Mouse (Mus musculus) limb, embryonic 15.5 days (tissue): ENCODE measurements at regions not wholly inside any gene's neighbourhood (a gene's known extent, or its start where the extent isn't known, plus 50 kb on each side); places are given as distances from the start of the nearest gene placed in this dataset.

Experiments
- ATAC-seq: fragments of 200-750 bp; cut with Nextera tagmentation; 2 replicates; pipeline ENCODE4 v1.8.0; 2017; ENCODE audit warnings: low read depth, moderate TSS enrichment; ENCODE audit not compliant: insufficient number of reproducible peaks, low FRiP score, low TSS enrichment
- H3K27ac ChIP-seq: fragments of 300-500 bp; sonication (generic); 2 replicates; pipeline ENCODE4 v1.5.1; 2015; ENCODE audit warnings: moderate library complexity, mild to moderate bottlenecking, inconsistent platforms
- H3K27me3 ChIP-seq: fragments of 300-500 bp; sonication (generic); 2 replicates; pipeline ENCODE4 v1.6.1; 2015; ENCODE audit warnings: inconsistent platforms
- H3K36me3 ChIP-seq: fragments of 300-500 bp; sonication (generic); 2 replicates; pipeline ENCODE4 v1.6.1; 2015; ENCODE audit warnings: inconsistent platforms
- H3K4me1 ChIP-seq: fragments of 300-500 bp; sonication (generic); 2 replicates; pipeline ENCODE4 v1.6.1; 2015; ENCODE audit warnings: inconsistent platforms
- H3K4me2 ChIP-seq: fragments of 300-500 bp; sonication (generic); 2 replicates; pipeline ENCODE4 v1.6.1; 2015; ENCODE audit warnings: mild to moderate bottlenecking, inconsistent platforms
- H3K4me3 ChIP-seq: fragments of 300-500 bp; sonication (generic); 2 replicates; pipeline ENCODE4 v1.5.1; 2015; ENCODE audit warnings: mild to moderate bottlenecking, inconsistent platforms
- H3K9ac ChIP-seq: fragments of 300-500 bp; sonication (generic); 2 replicates; pipeline ENCODE4 v1.6.1; 2015; ENCODE audit warnings: inconsistent platforms
- H3K9me3 ChIP-seq: fragments of 300-500 bp; sonication (generic); 2 replicates; pipeline ENCODE4 v1.6.1; 2016; ENCODE audit warnings: inconsistent platforms
- WGBS: fragments of 180-500 bp; shearing (Covaris S2); methylation state at CpG from one replicate; pipeline ENCODE4 v1.1.7; 2015; 5-methylcytosine and 5-hydroxymethylcytosine counted together

DNA sequence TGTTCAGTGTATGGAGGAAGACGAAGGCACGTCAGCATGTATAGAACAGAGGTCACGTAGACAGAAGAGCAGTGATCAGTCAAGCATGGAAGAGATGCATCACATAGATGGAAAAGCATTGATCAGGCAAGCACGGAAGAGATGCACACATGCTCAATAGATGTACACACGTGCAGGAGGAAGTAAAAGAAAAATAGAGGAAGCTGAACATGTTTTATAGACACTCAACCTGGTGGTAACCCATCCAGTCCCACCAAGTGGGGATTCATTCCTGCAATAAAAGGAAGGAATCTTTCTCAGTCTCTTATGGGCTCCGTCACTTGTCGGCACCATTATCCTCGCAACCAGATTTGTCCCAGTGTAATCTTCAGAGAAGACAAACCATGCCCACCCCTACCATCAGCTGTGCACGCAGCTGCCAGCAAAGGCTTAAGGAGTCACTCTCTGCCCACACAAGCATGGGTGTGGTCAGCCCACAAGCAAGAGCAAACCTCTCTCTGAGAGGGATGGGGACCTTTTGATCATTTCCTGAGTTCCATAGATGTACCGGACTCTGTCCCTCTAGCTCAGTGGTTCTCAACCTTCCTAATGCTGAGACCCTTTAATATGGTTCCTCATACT is 108.3 kb upstream of the Cdc42ep3 start:
- WGBS = 89% methylated on average over 10 of the region's 10 CpGs
- no peak for ATAC-seq
- H3K27me3 ChIP-seq = no peaks in the 10 kb centered on the region
- H3K4me2 ChIP-seq = no peak overlapping the region
- H3K9ac ChIP-seq = no peak overlapping the region
- H3K4me1 ChIP-seq = peaks cover 3% of the 10 kb centered on the region; the same call in 1 of the 2 replicates
- no peaks in the 10 kb centered on the region for H3K9me3 ChIP-seq
- H3K27ac ChIP-seq = no peak overlapping the region
- no peaks in the 10 kb centered on the region for H3K36me3 ChIP-seq
- no peak overlapping the region for H3K4me3 ChIP-seq

DNA sequence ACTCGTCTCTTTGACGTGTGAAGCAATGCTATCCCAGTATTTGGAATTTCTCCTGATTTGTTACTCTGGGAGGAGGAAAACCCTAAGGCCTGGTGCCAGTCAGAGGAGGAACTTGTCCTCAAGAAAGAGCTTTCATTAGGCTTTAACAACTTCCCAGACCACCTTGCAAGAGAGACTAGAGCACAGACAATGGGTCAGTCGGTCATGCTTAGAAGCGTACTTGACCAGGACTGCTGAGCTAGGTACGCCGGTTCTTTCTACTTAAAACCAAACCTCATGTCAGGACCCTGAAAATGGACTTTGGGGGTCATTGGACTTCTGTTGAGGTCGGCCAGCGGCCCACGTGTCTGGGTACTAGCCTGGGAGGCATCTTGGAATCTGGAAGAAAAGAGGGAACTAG is 110.8 kb upstream of the Cdc42ep3 start:
- Histone ChIP-seq H3K27ac (no peak overlapping the region), H3K9ac (no peak overlapping the region), H3K4me1 (peaks cover 3% of the 10 kb centered on the region; the same call in 1 of the 2 replicates), H3K36me3 (no peaks in the 10 kb centered on the region), H3K4me3 (no peak overlapping the region), H3K4me2 (no peak overlapping the region), H3K9me3 (no peaks in the 10 kb centered on the region), H3K27me3 (no peaks in the 10 kb centered on the region)
- 94% methylated on average over 9 of the region's 9 CpGs for WGBS
- ATAC-seq = no peak

DNA sequence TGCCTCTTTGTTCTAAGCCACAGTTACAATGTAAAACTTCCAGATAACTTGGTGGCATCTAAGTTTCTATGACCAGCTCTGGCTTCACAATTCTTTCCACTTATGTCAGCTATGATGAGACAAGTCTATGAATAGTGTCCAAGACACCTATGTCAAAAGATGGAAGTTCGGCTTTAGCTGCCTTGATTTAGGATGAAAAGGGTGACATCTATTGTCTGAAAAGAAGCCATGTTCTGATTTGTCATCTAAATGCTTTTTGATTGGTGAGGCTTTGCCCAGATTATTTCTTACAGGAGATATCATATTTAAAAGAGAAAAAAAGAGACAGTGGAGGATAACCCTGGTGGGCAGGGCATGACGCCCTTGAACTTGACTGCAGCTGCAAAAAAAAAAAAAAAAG is 116.7 kb upstream of the Cdc42ep3 start:
- ATAC-seq = no peak

DNA sequence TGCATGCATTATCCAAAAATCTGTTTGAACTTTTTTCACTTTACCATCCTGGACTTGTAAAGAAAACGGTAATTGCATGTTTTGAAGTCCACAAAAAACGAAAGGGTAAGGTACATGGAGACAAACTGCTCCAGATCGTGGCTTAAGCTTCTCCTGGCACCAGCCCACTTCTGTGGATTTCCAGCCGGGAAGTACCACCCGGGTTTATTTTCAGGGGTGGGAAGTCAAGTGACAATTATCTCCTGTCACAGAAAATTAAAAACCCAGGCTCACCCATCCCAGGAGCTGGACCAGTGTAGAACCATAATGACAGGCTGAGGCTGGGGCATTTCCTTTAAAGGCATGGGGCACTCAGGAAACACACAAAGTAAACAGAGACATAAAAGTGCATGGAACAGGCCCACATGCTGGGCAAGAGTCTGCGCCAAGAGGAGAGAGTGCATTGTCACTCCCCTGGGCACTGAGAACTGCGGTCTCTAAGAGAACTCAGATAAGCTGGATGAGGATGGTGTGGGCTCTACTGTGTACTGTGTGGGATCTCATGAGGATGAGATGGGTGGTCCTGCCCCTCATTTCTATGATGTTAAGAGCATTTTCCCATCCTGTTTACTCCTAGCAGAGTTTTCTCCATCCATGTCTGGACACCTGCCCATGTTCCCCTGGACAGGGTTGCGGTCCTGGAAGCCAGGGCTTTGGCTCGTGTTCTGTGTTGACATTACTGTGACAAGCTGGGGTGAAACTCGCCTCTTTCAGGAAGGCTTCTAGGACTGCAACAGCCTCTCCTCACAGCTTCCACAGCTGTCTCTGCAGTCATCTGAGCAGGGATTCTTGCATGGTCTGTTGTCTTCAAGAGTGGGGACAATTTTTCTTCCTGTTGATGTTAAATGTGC is 117.5 kb upstream of the Cdc42ep3 start:
- WGBS = 24% methylated on average over 10 of the region's 10 CpGs
- Histone ChIP-seq H3K27ac (no peak overlapping the region), H3K9me3 (no peaks in the 10 kb centered on the region), H3K9ac (no peak overlapping the region), H3K4me3 (no peak overlapping the region), H3K36me3 (no peaks in the 10 kb centered on the region), H3K4me1 (peaks cover 10% of the 10 kb centered on the region), H3K27me3 (no peaks in the 10 kb centered on the region), H3K4me2 (no peak overlapping the region)
- no peak for ATAC-seq

More for the DNA sequence above, 116.7 kb upstream of the Cdc42ep3 start:
- Histone ChIP-seq H3K27ac (no peak overlapping the region), H3K4me1 (peaks cover 10% of the 10 kb centered on the region), H3K9me3 (no peaks in the 10 kb centered on the region), H3K36me3 (no peaks in the 10 kb centered on the region), H3K4me3 (no peak overlapping the region), H3K4me2 (no peak overlapping the region), H3K27me3 (no peaks in the 10 kb centered on the region), H3K9ac (no peak overlapping the region)
- 49% methylated on average over 2 of the region's 2 CpGs for WGBS

DNA sequence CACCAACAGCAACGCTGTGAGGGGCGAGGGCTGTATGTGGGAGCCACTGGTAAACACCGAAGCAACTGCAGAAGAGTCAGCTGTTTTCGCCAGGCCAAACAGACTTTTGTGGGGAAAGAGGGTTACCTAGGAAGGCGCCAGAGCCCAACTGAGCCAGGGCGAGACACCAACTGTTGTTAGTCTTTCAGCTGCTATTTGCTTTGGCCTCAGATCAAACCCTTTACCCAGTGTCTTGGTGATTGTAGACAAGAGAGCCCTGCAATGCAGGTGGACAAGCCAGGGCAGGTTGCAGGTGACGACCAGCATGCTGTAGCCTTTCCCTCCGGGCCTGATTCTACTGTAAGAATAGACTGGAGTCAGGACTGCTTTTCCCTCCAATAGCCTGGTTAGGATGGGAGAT is 121.8 kb upstream of the Cdc42ep3 start:
- no peaks in the 10 kb centered on the region for H3K36me3 ChIP-seq
- no peak for ATAC-seq
- WGBS = 83% methylated on average over 8 of the region's 8 CpGs
- no peak overlapping the region for H3K4me3 ChIP-seq
- no peaks in the 10 kb centered on the region for H3K27me3 ChIP-seq
- H3K27ac ChIP-seq = no peak overlapping the region
- H3K9me3 ChIP-seq = no peaks in the 10 kb centered on the region
- H3K4me2 ChIP-seq = no peak overlapping the region
- peaks cover 10% of the 10 kb centered on the region for H3K4me1 ChIP-seq
- H3K9ac ChIP-seq = no peak overlapping the region

DNA sequence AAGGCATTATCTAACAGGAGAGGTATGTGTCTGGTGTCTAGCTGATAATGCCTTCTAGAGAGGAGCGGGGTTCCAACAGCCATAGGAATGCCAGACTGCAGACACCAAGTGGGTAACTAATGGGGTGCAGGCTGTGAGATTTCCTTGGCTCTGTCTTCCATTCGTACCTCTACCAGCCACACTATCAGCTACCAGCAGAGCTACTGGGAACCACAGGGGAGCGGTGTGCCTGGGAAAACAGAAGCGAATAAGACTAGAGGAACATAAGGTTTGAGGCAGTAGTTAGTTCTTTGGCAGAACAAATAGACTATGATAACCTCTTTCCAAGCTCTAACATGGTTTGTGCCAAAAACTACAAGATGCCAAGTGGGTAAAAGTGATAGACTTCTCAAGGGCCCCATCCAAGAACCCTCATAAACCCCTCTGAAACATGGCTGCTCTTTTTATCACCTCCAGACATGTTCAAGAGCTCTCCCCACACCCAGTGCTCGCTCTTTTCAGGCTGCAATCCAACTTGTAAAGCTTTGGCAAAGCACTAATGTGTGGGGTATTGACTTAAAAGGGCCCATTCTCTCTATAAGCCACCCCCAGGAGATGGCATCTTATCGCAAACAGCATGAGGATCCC is 126.3 kb upstream of the Cdc42ep3 start:
- 69% methylated on average over 6 of the region's 6 CpGs for WGBS
- no peak for ATAC-seq
- H3K4me1 ChIP-seq = no peaks in the 10 kb centered on the region

DNA sequence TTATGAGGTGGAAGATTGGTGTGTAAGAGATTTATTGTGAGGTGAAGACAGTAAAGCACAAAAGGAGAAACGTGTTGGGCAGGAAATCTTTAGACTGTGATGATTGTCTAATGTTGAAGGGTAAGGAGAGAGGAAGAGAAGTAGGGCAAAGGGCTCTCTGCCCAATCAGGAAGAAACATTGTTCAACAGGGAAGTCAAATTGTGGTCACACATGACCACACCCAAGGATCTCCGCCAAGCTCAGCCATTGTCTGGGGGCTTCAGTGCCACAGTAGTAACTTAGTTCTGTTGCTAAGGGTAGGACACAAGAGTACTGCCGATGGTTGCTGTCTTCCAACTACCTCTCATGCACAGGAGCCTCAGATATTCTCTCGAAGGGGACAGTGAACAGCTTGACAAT is 127.0 kb upstream of the Cdc42ep3 start:
- Histone ChIP-seq H3K4me3 (no peak overlapping the region), H3K4me2 (no peak overlapping the region), H3K9ac (no peak overlapping the region), H3K27me3 (no peaks in the 10 kb centered on the region), H3K4me1 (no peaks in the 10 kb centered on the region), H3K36me3 (no peaks in the 10 kb centered on the region), H3K9me3 (no peaks in the 10 kb centered on the region), H3K27ac (no peak overlapping the region)
- 73% methylated on average over 4 of the region's 4 CpGs for WGBS
- ATAC-seq = no peak

More for the DNA sequence above, 126.3 kb upstream of the Cdc42ep3 start:
- Histone ChIP-seq H3K4me3 (no peak overlapping the region), H3K9ac (no peak overlapping the region), H3K27ac (no peak overlapping the region), H3K36me3 (no peaks in the 10 kb centered on the region), H3K4me2 (no peak overlapping the region), H3K27me3 (no peaks in the 10 kb centered on the region), H3K9me3 (no peaks in the 10 kb centered on the region)

DNA sequence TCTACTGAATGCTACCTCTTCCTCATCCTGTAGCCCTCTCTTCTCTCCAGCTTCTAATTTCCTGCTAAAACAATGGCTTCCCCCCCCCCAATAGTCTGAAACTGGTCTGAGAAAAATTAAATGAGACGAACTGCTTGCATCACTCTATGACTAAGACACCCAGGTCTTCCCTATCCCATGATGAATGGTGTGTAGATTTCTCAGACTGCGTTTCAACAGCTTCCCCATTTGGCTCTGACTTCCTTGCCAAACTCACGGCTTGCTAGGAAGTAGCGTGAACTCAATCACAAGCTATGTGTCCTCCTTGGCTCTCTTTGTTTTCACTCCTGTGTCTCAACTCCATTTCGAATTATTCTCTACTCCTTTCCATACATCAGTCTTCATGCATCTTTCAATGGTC is 126.4 kb upstream of the Rmdn2 start:
- Histone ChIP-seq H3K4me2 (no peak overlapping the region), H3K4me3 (no peak overlapping the region), H3K9me3 (no peaks in the 10 kb centered on the region), H3K27me3 (no peaks in the 10 kb centered on the region), H3K9ac (no peak overlapping the region), H3K36me3 (no peaks in the 10 kb centered on the region), H3K27ac (no peak overlapping the region), H3K4me1 (no peaks in the 10 kb centered on the region)
- 84% methylated on average over 5 of the region's 5 CpGs for WGBS
- ATAC-seq = no peak

DNA sequence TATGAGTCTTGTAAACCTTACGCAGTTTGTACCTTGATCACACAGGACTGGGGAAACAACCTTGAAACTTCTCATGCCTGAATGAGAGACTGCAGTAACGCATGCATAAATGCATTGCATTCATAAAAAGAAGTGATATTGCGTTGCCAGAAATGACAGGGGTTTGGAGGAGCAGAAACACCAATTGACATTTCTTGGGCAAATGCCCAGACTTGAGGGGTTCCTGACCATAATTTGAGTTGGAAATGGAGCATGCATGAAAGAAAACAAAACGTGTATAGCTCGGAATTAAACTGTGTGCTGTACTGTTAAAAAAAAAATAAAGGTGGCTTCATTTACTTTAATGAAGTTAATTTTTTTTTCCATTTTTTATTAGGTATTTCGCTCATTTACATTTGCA is 122.4 kb upstream of the Rmdn2 start:
- no peak overlapping the region for H3K27ac ChIP-seq
- no peaks in the 10 kb centered on the region for H3K9me3 ChIP-seq
- 53% methylated on average over 6 of the region's 6 CpGs for WGBS
- H3K9ac ChIP-seq = no peak overlapping the region
- H3K36me3 ChIP-seq = no peaks in the 10 kb centered on the region
- no peak overlapping the region for H3K4me2 ChIP-seq
- no peak overlapping the region for H3K4me3 ChIP-seq
- ATAC-seq = no peak
- 0 out of 2 replicates have a peak, but pooled peaks cover 2% of the 10 kb centered on the region for H3K4me1 ChIP-seq
- H3K27me3 ChIP-seq = no peaks in the 10 kb centered on the region

DNA sequence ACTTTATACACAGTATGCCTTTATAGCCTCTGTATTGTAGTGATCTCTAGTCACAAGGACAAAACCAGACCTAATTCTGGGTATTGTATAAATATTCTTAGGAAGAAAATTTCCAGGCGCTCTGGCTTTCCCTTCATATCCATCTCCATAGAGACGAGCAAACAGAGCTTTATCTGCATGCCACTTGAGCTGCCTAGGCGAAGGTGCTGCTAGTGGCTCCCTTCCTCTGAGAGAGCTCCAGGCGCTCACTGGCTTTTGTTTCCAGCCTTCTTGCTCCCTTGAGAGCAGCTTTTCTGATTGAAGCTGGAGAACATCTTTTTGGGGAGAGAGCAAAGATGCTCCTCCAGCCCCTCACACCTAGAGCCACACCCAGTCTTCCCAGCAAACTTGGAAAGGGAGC is 114.0 kb upstream of the Rmdn2 start:
- Histone ChIP-seq H3K27me3 (no peaks in the 10 kb centered on the region), H3K9ac (no peak overlapping the region), H3K4me1 (peaks cover 12% of the 10 kb centered on the region; the same call in 1 of the 2 replicates), H3K4me2 (no peak overlapping the region), H3K4me3 (no peak overlapping the region), H3K27ac (no peak overlapping the region), H3K36me3 (no peaks in the 10 kb centered on the region), H3K9me3 (no peaks in the 10 kb centered on the region)
- ATAC-seq = no peak
- 79% methylated on average over 4 of the region's 4 CpGs for WGBS

DNA sequence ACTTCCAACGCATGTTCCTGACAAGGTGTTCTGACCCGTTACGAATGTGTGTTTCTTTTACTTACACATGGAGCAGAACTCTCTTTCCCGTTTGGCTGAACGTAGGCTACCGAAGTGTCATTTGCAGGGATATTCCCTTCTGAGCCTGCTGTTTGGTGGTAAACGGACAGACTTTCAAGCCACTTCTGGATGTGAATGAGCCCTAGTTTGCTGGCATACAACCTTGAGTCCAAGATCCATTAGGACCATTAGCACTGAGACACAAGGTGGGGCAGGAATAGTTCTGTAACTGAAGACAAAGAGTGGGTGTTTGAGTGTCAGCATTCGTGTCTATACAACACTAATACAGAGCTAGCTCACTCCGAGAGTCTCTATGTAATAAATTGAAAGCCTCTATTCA is 113.3 kb upstream of the Rmdn2 start:
- Histone ChIP-seq H3K4me1 (peaks cover 10% of the 10 kb centered on the region; the same call in 1 of the 2 replicates), H3K36me3 (no peaks in the 10 kb centered on the region), H3K9ac (no peak overlapping the region), H3K4me2 (no peak overlapping the region), H3K9me3 (no peaks in the 10 kb centered on the region), H3K27ac (no peak overlapping the region), H3K27me3 (no peaks in the 10 kb centered on the region), H3K4me3 (no peak overlapping the region)
- WGBS = 93% methylated on average over 9 of the region's 9 CpGs
- no peak for ATAC-seq

DNA sequence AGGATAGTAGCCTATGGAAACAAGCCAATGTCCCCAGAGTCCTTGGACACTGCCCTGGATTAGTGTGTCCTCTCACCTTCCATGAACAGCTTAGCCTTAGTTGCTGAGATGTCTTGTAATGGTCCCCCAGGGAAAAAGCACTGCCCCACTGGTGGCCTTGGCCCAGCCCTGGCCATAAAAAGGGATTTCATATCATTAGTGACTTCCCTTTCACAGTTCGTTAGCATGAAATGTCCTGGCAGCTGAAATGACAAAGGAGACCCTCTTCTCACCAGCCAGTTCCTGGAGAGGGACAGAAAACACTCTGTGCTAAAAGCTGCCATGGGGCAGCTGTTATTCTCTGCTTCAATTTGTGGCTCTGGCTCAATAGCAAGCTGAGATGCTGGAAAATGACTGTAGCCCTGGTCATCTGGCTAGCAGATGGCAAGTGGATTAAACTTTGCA is 110.6 kb upstream of the Rmdn2 start:
- 25% methylated on average over 1 of the region's 1 CpGs for WGBS
- no peak overlapping the region for H3K4me3 ChIP-seq
- H3K36me3 ChIP-seq = no peaks in the 10 kb centered on the region
- no peak overlapping the region for H3K27ac ChIP-seq
- no peak overlapping the region for H3K9ac ChIP-seq
- no peaks in the 10 kb centered on the region for H3K9me3 ChIP-seq
- peaks cover 8% of the 10 kb centered on the region; the same call in 1 of the 2 replicates for H3K4me1 ChIP-seq
- ATAC-seq = no peak
- no peak overlapping the region for H3K4me2 ChIP-seq
- no peaks in the 10 kb centered on the region for H3K27me3 ChIP-seq
